Comparison of ENCODE assay signal across 8 mouse cellular contexts in the genomic region with DNA sequence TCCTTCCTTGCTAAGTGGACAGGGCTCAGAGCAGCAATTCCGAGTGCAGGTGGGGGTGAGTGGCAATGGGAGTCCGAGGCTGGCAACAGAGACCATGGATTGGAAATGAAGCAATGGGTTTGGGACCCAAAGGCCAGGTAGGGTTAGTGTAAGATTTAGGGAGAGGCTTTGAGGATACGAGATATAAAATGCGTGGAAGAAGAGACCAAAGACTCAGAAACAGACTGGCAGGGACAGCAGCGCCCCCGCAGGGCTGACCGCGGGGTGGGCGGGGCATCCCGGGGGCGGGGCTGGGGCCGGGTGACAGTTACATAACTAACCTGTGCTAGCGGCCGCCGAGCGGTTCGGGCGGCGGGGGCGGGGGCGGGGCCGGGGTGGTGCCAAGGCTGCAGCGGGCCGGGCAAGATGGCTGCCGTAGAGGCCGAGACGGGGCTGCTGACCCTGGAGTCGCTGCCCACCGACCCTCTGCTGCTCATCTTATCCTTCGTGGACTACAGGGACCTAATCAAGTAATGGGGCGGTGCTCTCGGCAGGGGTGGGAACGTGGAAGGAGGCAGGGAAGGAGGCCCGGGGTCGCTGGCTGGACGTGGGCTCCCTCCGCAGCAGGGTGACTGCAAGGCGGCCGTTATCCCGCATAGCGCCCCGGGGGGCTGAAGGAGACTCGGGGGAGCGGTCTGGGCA. TPM values are rescaled to one million over a fixed set of nuclear protein-coding genes. Genes with fewer than 3 reads are reported as not detected.
DNase-seq lines count a peak whose midpoint lies in the region; ATAC-seq lines count a peak whose summit lies in the region.

A gene (plus strand): TSS at position 264 of the 681 bp plus-strand sequence.

- H3K4me1 ChIP-seq in heart, embryonic 11.5 days (ENCODE audit: control insufficient read depth, insufficient read depth, low read length) = peaks cover 12% of the 10 kb centered on the region
- H3K4me1 ChIP-seq in kidney, embryonic 16.5 days (ENCODE audit: insufficient read depth, low read length) = peaks cover 20% of the 10 kb centered on the region; the same call in 1 of the 2 replicates

- peak; percentile 80 for ATAC-seq in erythroblast, adult 5-6 weeks (replicated peaks; ENCODE audit: low FRiP score, poor library complexity, severe bottlenecking)
- peak; percentile 96 for ATAC-seq in heart, embryonic 11.5 days (replicated peaks; ENCODE audit: insufficient number of reproducible peaks, low FRiP score, low TSS enrichment)
- ATAC-seq in kidney, embryonic 16.5 days (ENCODE audit: low FRiP score, low TSS enrichment) = peak; percentile 98

- peak; percentile 91 for DNase-seq in B cell, adult 2 months
- peak; percentile 84 for DNase-seq in brain, adult 2 months (ENCODE audit: low read depth, low spot score)
- peak; percentile 98 for DNase-seq in liver
- peak; percentile 45 to 55 for DNase-seq in monocyte, adult 2 months (ENCODE audit: low read depth in 1 of 2, low spot score in 2 of 2)
- DNase-seq in spleen, postnatal 14 days (ENCODE audit: low spot score in 2 of 2) = peak; percentile 80 to 84

- no peaks in the 10 kb centered on the region for H3K27me3 ChIP-seq in heart, embryonic 11.5 days (ENCODE audit: control insufficient read depth, insufficient read depth, low read length)
- no peaks in the 10 kb centered on the region for H3K27me3 ChIP-seq in kidney, embryonic 16.5 days (ENCODE audit: insufficient read depth, low read length)

- peak within 1 kb of the TSS; percentile 98 for H3K9ac ChIP-seq in heart, embryonic 11.5 days (ENCODE audit: low read depth, low read length)
- peak within 1 kb of the TSS; percentile 98 for H3K9ac ChIP-seq in kidney, embryonic 16.5 days (replicated peaks; ENCODE audit: low read length)

- peak within 1 kb of the TSS; percentile 79 for H3K4me2 ChIP-seq in heart, embryonic 11.5 days
- peak within 1 kb of the TSS; percentile 91 for H3K4me2 ChIP-seq in kidney, embryonic 16.5 days (replicated peaks; ENCODE audit: low read depth, low read length)

- no peaks in the 10 kb centered on the region for H3K9me3 ChIP-seq in heart, embryonic 11.5 days (replicated peaks; ENCODE audit: control insufficient read depth, low read length)
- no peaks in the 10 kb centered on the region for H3K9me3 ChIP-seq in kidney, embryonic 16.5 days (ENCODE audit: low read length)

- peak within 1 kb of the TSS; percentile 97 for H3K4me3 ChIP-seq in heart, embryonic 11.5 days (ENCODE audit: low read depth, low read length)
- H3K4me3 ChIP-seq in kidney, embryonic 16.5 days (ENCODE audit: low read length) = peak within 1 kb of the TSS; percentile 99

- under 1% methylated on average over 43 of the region's 44 CpGs for WGBS in heart, embryonic 11.5 days (ENCODE audit: insufficient replicate concordance)
- 1% methylated on average over 40 of the region's 44 CpGs for WGBS in kidney, embryonic 16.5 days

- H3K36me3 ChIP-seq in heart, embryonic 11.5 days (ENCODE audit: control insufficient read depth, insufficient read depth, low read length) = no peaks in the 10 kb centered on the region
- H3K36me3 ChIP-seq in kidney, embryonic 16.5 days (ENCODE audit: insufficient read depth, low read length) = 0 out of 2 replicates have a peak, but pooled peaks cover 5% of the 10 kb centered on the region

- peak within 1 kb of the TSS; percentile 43; the same call in 1 of the 2 replicates for H3K27ac ChIP-seq in heart, embryonic 11.5 days (ENCODE audit: low read depth, low read length)
- H3K27ac ChIP-seq in kidney, embryonic 16.5 days (ENCODE audit: low read length) = peak within 1 kb of the TSS; percentile 71

RNA-seq across cellular contexts. Expression of the gene that starts here (rescaled TPM):
- 97.2 and 111 TPM in 2 replicates for total RNA-seq in erythroblast, adult 5-6 weeks (2015; ENCODE audit: low replicate concordance)
- 115 and 124 TPM in 2 replicates for total RNA-seq in erythroblast, adult 5-6 weeks (2017; ENCODE audit: low replicate concordance)
- polyA plus RNA-seq in heart, embryonic 11.5 days (2014; fragmentation: Nextera tagmentation; extraction: Ambion mirVana) = 43.2 and 46.8 TPM in 2 replicates
- polyA plus RNA-seq in kidney, embryonic 16.5 days (2015; fragmentation: Nextera tagmentation; extraction: Ambion mirVana) = 59.7 and 61.1 TPM in 2 replicates

Comparison
In these comparisons a context has a peak if more than half of its experiments do, and no peak if none do; other contexts are left out.
1. Peak in every context shown above with its lines: DNase-seq, ATAC-seq, H3K4me3 ChIP-seq and H3K27ac ChIP-seq.